Mouse (Mus musculus) lung, adult 18-20 months (tissue): ENCODE data around the gene Pex6.

ENCODE experiments used
- DNase-seq, 2 experiments: peaks; one replicate each; pipeline ENCODE4 v3.0.0; 2022; ENCODE audit warnings: mixed read lengths in 2 of 2

Pex6 gene

GRCm38 (mm10) chr17:46702100-46702499, 9.2 kb upstream of the Pex6 start:
- DNase-seq = no peak

DNA sequence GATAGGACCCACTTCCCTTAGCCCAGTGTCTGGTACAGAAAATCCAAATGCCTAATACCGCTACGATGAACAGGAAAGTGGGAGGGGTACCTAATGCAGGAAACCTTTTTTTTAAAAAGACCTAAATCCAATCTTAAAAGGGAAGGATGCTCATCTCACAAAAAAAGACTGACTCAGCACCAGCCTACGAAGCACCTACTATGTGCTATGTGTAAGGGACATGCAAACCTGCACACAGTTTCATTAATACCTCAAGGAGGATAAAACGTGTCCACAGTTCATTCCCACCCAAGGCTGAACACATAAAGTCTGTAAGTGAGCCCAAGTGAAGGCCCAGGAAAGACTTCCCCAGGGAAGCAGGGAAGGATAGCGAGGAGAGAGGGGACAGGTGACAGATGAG, 8.8 kb upstream of the Pex6 start:
- no peak for DNase-seq

- peak in 1 of 2 experiments; percentile 31 for DNase-seq
These were observed 7.0 kb upstream of the Pex6 start for GRCm38 (mm10) chr17:46703971-46704886.

DNA sequence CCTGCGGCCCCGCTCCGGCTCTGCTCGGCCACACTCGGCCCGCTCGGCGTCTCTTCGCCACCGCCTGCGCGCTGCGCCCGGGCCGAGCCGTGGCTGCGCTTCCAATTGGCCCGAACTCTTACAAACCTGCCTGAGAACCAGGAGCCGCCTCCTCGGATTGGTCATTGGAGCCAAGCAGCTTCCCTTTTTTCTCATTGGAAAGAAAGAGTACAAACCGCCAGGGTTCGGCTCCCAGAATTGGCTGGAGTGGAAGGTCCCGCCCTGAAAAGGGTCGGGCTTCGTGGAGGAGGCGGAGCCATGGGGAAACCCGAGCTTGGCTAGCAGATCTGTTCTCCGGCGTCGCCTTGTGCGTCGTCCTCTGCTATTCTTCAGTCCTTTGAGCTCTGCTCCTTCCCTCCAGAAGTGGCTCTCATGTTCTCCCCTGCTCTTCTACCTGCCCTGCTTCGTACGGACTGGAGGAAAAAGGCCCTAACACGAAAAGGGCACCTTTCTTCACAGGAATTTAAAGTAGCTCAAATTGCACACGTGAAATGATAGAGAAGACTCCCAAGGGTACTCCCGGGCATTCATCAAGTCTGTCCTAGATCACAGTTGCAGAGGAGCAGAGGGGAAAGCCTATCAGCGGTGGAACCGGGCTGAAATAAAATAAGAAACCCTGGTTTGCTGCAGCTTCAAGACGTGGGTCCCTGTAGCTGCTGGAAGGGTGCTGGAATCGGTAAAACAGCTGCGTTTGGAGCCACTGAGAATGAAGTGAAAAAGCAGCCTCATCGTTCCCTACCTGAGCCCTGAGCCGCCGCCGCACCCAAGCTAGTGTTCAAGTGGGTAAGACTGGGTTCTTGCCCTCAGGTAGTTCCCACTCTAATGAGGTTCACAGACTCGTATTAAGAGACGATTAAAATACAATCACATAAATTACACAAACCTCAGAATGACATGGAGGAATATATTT, 6.1 kb upstream of the Pex6 start, which contains the start of gene Ppp2r5d:
Ppp2r5d (minus strand) TSS at position 225 of the 949 bp plus-strand sequence.
- peak; percentile 98 to 99 for DNase-seq

DNA sequence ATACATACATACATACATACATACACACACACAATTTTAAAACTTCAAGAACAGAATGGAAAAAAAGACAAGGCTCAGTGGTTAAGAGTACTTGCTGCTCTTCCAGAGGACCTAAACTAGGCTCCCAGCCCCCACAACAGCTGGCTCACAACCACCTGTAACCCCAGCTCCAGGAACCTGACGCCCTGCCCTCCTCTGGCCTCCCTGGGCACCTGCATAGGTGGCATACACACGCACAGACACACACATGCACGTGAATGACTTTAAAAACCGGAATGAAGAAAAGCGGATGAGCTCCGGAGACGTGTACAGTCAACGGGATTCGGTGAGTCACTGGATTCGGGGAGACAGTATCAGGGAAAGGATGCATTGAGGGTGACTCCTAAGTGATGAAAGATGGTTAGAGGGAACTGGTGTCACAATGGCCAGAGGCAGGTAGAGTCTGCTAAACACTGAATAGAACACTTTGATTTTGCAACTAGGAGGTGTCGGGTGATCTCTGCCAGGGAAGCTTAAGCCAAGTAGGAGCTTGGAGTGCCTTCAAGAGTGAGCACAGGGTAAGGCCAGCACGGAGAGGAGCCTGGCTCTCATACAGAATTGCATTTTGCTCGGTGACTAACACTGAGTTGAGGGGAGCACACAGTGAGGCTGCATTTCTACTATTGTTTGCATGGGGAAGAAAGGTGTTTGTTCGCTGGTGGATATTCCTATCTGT, 4.7 kb upstream of the Pex6 start:
- DNase-seq = peak in 1 of 2 experiments; percentile 63

- peak; percentile 39 to 53 for DNase-seq
These were observed 479 bp downstream of the Pex6 start for GRCm38 (mm10) chr17:46711612-46712271.

GRCm38 (mm10) chr17:46712442-46712841, 1.2 kb downstream of the Pex6 start:
- no peak for DNase-seq

DNA sequence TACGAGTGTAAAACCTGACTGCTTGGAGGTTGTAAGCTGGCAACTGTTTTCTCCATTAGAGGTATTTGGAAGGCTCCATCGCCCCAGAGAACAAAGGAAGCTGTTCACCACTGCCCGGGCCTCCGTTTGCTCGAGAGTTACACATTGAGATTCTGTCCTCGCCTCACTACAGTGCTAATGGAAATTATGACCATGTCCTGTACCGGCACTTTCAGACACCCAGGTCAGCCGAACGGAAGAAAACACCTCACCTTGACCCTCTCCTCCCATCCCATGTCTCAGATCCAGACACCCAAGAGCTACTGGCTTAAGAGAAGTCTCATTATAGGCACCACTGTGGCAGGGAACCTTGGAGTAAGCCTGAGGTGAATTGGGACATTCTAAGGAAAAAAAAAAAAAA, 2.6 kb downstream of the Pex6 start:
- no peak for DNase-seq

- DNase-seq = no peak
These were observed 3.7 kb downstream of the Pex6 start for GRCm38 (mm10) chr17:46714756-46715481.

- DNase-seq = no peak
These were observed 9.8 kb downstream of the Pex6 start for GRCm38 (mm10) chr17:46721077-46721476.

DNA sequence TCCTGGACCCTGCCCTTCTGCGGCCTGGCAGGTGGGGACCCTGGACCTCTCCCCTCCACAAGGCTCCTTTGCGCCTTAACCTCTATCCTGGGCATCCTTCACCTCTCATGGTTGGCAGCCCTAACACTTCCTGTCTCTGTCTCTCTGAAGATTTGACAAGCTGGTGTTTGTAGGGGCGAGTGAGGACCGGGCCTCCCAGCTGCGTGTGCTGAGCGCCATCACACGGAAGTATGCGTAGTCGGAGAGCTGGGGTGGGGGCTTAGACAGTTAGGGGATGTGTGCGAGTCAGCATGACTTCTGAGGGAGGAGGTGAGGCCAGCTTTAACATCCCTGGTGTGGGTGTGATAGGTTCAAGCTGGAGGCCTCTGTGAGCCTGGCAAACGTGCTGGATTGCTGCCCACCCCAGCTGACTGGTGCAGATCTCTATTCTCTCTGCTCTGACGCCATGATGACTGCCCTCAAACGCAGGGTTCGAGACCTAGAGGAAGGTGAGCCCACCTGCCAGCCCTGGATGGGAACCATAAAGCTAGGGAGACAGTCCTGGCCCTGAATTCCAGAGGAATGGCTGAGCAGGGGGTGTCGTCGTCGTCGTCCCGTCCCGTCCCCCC, 13.3 kb downstream of the Pex6 start:
- no peak for DNase-seq

DNA sequence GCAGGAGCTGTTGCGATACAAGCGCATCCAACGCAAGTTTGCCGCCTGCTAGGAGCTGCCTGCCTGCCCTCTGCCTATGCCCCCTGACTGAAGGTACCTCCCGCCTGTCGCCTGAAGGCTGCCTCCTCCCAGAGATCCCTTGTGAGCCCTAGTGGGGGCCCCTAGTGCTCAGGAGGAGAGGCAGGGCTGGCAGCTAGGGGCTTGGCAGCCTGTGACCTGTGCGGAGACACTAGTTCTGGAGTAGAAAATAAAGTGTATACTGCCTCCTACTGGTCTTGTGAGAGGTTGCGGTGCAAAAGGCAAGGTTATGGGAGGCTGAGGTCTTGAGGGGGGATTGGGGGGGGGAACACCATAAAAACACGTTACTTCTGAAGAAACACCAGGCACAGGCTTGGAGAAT, 14.0 kb downstream of the Pex6 start:
- DNase-seq = peak in 1 of 2 experiments; percentile 27

GRCm38 (mm10) chr17:46725731-46726645, 14.7 kb downstream of the Pex6 start:
- no peak for DNase-seq

- DNase-seq = no peak
These were observed 16.0 kb downstream of the Pex6 start for GRCm38 (mm10) chr17:46727271-46727670.

DNA sequence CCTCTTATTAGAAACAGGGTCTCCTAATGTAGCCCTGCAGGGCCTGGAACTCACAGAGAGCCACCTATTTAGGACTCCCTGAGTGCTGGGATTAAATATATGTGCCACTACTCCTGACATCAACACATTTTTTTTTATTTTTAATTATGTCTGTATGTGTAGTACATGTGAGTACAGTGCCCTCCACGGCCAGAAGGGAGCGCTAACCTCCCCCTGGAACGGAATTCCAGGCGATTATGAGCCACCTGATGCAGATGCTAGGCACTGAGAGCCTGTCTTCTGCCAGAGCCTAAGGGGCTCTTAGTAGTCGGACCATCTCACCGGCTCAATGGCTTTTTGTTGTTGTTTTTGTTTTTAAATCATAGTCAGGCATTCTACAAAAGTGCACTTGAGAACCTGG, 16.8 kb downstream of the Pex6 start:
- peak; percentile 32 to 58 for DNase-seq

DNA sequence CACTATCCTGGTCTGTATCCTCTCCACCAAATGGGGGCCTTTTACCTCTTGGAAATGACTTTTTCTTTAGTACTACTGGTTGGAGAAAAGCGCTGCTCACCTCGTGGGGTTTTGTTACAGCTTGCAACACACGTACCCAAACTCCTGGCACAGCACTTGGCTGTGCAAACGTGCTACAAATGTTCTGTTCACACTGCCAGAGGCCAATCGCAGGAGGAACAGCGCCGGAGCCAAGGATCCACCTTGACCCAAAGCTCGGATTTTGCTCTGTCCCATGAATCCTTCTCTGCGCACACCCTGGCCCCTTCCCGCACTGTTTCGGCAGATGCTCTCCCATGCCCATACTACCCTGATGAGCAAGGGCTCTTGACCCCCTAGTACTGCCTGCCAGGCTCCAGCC, 17.2 kb downstream of the Pex6 start:
- DNase-seq = peak in 1 of 2 experiments; percentile 10

GRCm38 (mm10) chr17:46728904-46729318, 17.6 kb downstream of the Pex6 start, which contains the start of gene Gnmt:
Gnmt (minus strand) TSS chr17:46729168.
- peak; percentile 79 to 89 for DNase-seq

DNA sequence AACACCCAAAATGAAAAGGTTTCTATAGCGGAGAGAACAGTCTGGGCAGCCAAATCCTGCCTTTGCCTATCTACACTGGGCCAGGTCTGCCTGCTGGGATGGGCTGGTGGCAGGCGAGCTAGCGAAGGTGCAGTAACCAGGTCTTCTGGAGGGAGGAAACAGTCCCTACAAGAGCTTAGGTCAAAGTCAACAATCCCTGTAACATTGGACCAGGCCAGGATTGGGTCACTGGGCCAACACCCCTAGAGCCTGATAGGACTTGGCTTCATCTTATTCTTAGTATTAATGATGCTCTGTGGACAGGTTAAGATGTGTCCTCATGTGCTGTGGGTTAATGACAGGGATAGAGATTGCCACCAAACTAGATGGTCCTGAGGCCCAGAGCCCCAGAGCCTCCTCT, 22.8 kb downstream of the Pex6 start:
- no peak for DNase-seq

- no peak for DNase-seq
These were observed 24.0 kb downstream of the Pex6 start for GRCm38 (mm10) chr17:46735287-46735686.

DNA sequence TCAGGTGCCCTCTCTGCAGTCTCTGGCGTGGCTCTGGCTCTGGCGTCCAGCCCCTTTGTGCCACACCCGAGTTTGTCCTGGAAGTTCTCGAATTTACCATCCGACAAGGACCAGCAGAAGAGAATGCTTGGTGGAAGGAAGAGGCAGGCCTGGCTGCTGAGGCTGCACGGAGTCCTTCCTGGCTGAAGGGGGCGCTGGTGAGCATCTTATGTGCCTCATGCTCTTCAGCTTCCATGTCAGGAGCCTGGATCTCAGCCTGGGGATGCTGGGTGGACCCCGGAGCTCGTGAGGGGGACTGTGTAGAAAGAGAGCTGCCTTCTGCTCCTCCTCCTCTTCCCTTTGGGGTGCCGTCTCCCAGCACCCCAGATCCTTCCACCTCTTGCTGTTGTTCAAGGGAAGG, 24.9 kb downstream of the Pex6 start:
- DNase-seq = peak; percentile 19 to 32
